Mouse (Mus musculus): ENCODE measurements around the gene Fam189a2.

DNA sequence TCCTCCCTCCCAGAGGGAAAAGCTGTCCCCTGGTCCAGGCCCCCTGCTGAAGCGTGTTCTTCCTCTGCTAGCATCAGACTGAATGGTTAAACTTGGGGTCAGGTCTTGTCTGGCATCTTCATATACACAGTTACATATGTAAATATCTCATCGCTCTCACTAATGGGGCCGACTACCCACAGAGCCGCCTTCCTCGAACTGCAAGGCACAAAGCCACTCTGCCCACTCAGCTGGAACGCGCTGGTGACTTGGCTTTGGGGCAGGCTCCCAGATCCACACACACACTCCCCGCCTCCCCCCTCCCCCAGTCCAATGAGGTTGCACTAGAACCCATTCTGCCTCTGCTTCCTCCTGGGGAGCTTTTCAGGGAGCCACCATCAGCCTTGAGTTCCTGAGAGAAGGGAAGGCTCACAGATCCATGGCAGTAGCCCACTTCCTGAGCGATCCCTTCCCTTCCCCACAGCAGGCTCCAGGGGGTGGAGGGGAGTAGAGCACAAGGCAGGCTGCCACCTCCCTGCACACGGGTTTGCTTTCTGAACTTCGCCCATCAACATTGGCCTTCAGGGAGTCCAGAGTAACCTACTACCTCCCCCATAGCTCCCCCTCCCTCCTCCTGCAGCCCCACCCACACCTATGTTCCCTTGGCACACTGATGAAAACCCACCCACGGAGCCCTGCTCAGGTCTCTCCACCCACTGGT lies 82.4 kb downstream of the Fam189a2 start:
- TF ChIP-seq CTCF (IDR thresholded peaks at IDR 0.05; ENCODE audit: extremely low read depth, insufficient read depth, low read length) (no peak), POLR2A (IDR thresholded peaks at IDR 0.05; ENCODE audit: extremely low read depth, insufficient read depth, low read length) (no peak)

All from cortical plate, adult 2 months (tissue).